Mouse (Mus musculus) lung, postnatal 0 days (tissue): ENCODE measurements around the gene Apc2.

Experiments
- CTCF ChIP-seq: IDR thresholded peaks from 2 replicates; pipeline ENCODE4 v1.5.1; 2016; ENCODE audit warnings: antibody characterized with exemption, mild to moderate bottlenecking
- EP300 ChIP-seq: IDR thresholded peaks from 2 replicates; pipeline ENCODE4 v1.6.1; 2016; ENCODE audit warnings: antibody characterized with exemption, mild to moderate bottlenecking, control low read depth

GRCm38 (mm10) chr10:80332525-80332989 lies 36.8 kb downstream of the Apc2 start:
- TF ChIP-seq CTCF (no peak), EP300 (no peak)
